Mouse (Mus musculus): ENCODE data around the gene Cdkn1a.

- TF ChIP-seq POLR2A (IDR thresholded peaks at IDR 0.05; ENCODE audit: borderline replicate concordance, low read depth, low read length) (no peak), CTCF (IDR thresholded peaks at IDR 0.05; ENCODE audit: low read depth, low read length) (no peak)
Measured at GRCm38 (mm10) chr17:29113591-29114352, 23.0 kb downstream of the Cdkn1a start, which contains the start of gene Rab44.
